Mouse (Mus musculus) midbrain, embryonic 14.5 days (tissue): ENCODE results near the gene Srgap1. TPM values are rescaled to one million over a fixed set of nuclear protein-coding genes. Genes with fewer than 3 reads are reported as not detected.

Experiments used
- ATAC-seq: fragments of 200-750 bp; cut with Nextera tagmentation; 2 replicates; pipeline ENCODE4 v1.8.0; 2017; ENCODE audit warnings: moderate number of reproducible peaks, moderate library complexity; ENCODE audit not compliant: low FRiP score, low TSS enrichment
- DNase-seq: peaks from one replicate; pipeline ENCODE4 v3.0.0-alpha.2; 2015
- H3K27ac ChIP-seq: fragments of 300-500 bp; sonication (generic); replicated peaks from 2 replicates; pipeline ENCODE4 v1.5.1; 2014; ENCODE audit warnings: mild to moderate bottlenecking, low read depth, low read length, moderate library complexity
- H3K27me3 ChIP-seq: fragments of 300-500 bp; sonication (generic); 2 replicates; pipeline ENCODE4 v1.6.1; 2014; ENCODE audit warnings: low read length, control low read depth, mixed read lengths; ENCODE audit not compliant: control insufficient read depth, insufficient read depth
- H3K36me3 ChIP-seq: fragments of 300-500 bp; sonication (generic); 2 replicates; pipeline ENCODE4 v1.6.1; 2014; ENCODE audit warnings: low read length, control low read depth; ENCODE audit not compliant: control insufficient read depth, insufficient read depth
- H3K4me1 ChIP-seq: fragments of 300-500 bp; sonication (generic); 2 replicates; pipeline ENCODE4 v1.6.1; 2014; ENCODE audit warnings: mild to moderate bottlenecking, antibody characterized with exemption, low read length, control low read depth; ENCODE audit not compliant: control insufficient read depth, insufficient read depth
- H3K4me2 ChIP-seq: fragments of 300-500 bp; sonication (generic); 2 replicates; pipeline ENCODE4 v1.6.1; 2014; ENCODE audit warnings: mild to moderate bottlenecking, low read length, moderate library complexity
- H3K4me3 ChIP-seq: fragments of 300-500 bp; sonication (generic); replicated peaks from 2 replicates; pipeline ENCODE4 v1.5.1; 2014; ENCODE audit warnings: low read depth, low read length
- H3K9ac ChIP-seq: fragments of 300-500 bp; sonication (generic); replicated peaks from 2 replicates; pipeline ENCODE4 v1.6.1; 2014; ENCODE audit warnings: mild to moderate bottlenecking, low read length, moderate library complexity
- H3K9me3 ChIP-seq: fragments of 300-500 bp; sonication (generic); 2 replicates; pipeline ENCODE4 v1.6.1; 2016; ENCODE audit warnings: low read length, control low read depth, mixed read lengths; ENCODE audit not compliant: control insufficient read depth
- WGBS: fragments of 180-500 bp; shearing (Covaris S2); extraction: QIAGEN DNeasy Blood & Tissue Kit; methylation state at CpG from one replicate; pipeline ENCODE4 v1.1.7; 2014; 5-methylcytosine and 5-hydroxymethylcytosine counted together
- polyA plus RNA-seq: library from polyadenylated mRNA; unstranded; fragments of >200 nt; fragmentation: Nextera tagmentation; extraction: Ambion mirVana; gene quantifications from 2 replicates; pipeline ENCODE4 v1.2.1, GENCODE M21; 2014

Gene Srgap1
- polyA plus RNA-seq: 40.8 and 46.9 TPM in 2 replicates

- DNase-seq (peak; percentile 83), ATAC-seq (peak; percentile 84)
- Histone ChIP-seq H3K4me3 (peak within 1 kb of the TSS; percentile 87), H3K27ac (peak within 1 kb of the TSS; percentile 94), H3K4me1 (peaks cover 15% of the 10 kb centered on the region; the same call in 1 of the 2 replicates), H3K4me2 (peak within 1 kb of the TSS; percentile 65), H3K9ac (peak within 1 kb of the TSS; percentile 98), H3K36me3 (no peaks in the 10 kb centered on the region), H3K27me3 (no peaks in the 10 kb centered on the region), H3K9me3 (no peaks in the 10 kb centered on the region)
- WGBS: under 1% methylated on average over 67 of the region's 79 CpGs
These were observed at the start of gene Srgap1 for GRCm38 (mm10) chr10:122046904-122047726. Srgap1 (minus strand) TSS chr10:122047315.

DNA sequence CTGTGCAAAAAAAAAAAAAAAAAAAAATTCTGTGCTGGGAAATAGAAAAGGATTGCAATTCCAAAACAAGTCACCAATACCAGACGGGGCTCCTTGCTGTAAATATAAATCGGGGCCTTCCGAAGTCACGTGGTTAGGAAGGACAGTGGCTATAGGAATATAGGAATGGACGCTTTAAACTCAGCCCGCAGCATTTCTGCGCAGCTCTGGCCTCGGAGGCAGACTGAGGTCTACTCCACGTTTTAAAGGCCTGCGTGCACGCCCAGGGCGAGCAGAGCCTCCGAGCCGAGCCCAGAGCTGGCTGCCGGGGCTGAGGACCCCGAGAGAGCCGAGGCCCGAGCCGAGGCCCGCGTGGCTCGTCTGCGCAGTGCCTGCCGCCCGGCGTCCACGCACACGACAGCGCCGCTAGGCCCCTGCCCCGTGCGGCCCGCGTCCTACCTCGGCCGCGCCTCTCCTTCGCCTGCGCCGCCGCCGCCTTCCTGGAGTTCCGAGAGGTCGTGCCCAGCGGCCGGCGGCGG, 49.4 kb upstream of the Srgap1 start:
- Histone ChIP-seq H3K9me3 (no peaks in the 10 kb centered on the region), H3K4me2 (peak overlapping the region; percentile 80), H3K27ac (peak overlapping the region; percentile 84), H3K4me1 (peaks cover 13% of the 10 kb centered on the region), H3K4me3 (peak overlapping the region; percentile 77), H3K36me3 (no peaks in the 10 kb centered on the region), H3K27me3 (no peaks in the 10 kb centered on the region), H3K9ac (peak overlapping the region; percentile 89)
- under 1% methylated on average over 48 of the region's 48 CpGs for WGBS
- ATAC-seq (no peak; the same call in 1 of the 2 replicates), DNase-seq (peak; percentile 79)

GRCm38 (mm10) chr10:122090472-122090871, 43.4 kb upstream of the Srgap1 start:
- WGBS: 100% methylated on average over 1 of the region's 1 CpGs
- Histone ChIP-seq H3K9ac (no peak overlapping the region), H3K27ac (no peak overlapping the region), H3K4me3 (no peak overlapping the region), H3K36me3 (peaks cover 23% of the 10 kb centered on the region), H3K4me2 (no peak overlapping the region), H3K27me3 (no peaks in the 10 kb centered on the region), H3K4me1 (peaks cover 6% of the 10 kb centered on the region), H3K9me3 (peaks cover 9% of the 10 kb centered on the region)
- ATAC-seq: no peak
- no peak for DNase-seq

DNA sequence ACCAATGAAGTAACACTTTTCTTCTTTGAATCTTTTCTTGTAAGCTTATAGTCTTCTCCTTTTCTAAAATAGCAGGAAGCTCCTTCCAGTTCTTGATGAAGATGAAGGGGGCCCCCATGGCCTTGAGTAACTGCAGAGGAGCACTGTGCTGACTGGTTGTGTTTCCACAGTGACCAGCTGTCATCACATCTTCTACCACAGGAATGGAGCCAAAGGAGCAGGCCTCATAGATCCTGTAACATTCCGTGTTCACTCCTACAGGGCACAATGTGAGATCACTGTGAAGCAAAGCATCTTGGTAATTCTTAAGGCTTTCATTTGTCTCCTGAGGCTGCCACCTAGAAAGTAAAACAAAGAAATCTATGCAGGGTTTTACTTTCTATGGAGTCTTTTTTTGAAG, 34.2 kb upstream of the Srgap1 start:
- DNase-seq (no peak), ATAC-seq (no peak)
- H3K4me2 ChIP-seq: no peak overlapping the region
- H3K4me1 ChIP-seq: no peaks in the 10 kb centered on the region
- H3K4me3 ChIP-seq: no peak overlapping the region
- H3K9ac ChIP-seq: no peak overlapping the region
- no peaks in the 10 kb centered on the region for H3K27me3 ChIP-seq
- no peak overlapping the region for H3K27ac ChIP-seq
- H3K36me3 ChIP-seq: peaks cover 8% of the 10 kb centered on the region; the same call in 1 of the 2 replicates
- H3K9me3 ChIP-seq: no peaks in the 10 kb centered on the region
- WGBS: 94% methylated on average over 1 of the region's 1 CpGs

DNA sequence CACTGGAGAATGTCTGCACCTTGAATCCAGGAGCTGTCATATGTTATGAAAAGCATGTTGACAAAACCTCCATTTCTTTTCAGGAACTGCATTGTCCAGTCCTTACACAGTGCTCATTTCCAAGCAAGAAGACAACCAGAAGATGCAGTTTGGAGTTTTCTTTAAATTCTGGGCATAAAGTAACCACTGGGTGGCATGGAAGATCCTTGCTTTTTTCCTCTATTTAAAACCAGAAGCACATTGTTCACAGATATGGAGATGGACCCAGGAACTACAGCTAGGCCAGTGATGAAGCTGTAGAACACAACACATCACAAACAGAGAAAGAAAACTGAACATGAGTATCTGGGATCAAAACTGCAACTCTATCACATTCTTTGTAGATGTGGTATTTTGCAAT, 22.0 kb upstream of the Srgap1 start:
- no peak overlapping the region for H3K4me3 ChIP-seq
- no peaks in the 10 kb centered on the region for H3K36me3 ChIP-seq
- H3K27me3 ChIP-seq: no peaks in the 10 kb centered on the region
- H3K9ac ChIP-seq: no peak overlapping the region
- no peaks in the 10 kb centered on the region for H3K4me1 ChIP-seq
- no peak overlapping the region for H3K27ac ChIP-seq
- DNase-seq: no peak
- no peaks in the 10 kb centered on the region for H3K9me3 ChIP-seq
- H3K4me2 ChIP-seq: no peak overlapping the region
- ATAC-seq: no peak

GRCm38 (mm10) chr10:122055826-122056225, 8.7 kb upstream of the Srgap1 start:
- Histone ChIP-seq H3K4me2 (no peak overlapping the region), H3K27ac (no peak overlapping the region), H3K36me3 (no peaks in the 10 kb centered on the region), H3K9me3 (no peaks in the 10 kb centered on the region), H3K4me1 (no peaks in the 10 kb centered on the region), H3K9ac (no peak overlapping the region), H3K27me3 (no peaks in the 10 kb centered on the region), H3K4me3 (no peak overlapping the region)
- WGBS: 81% methylated on average over 6 of the region's 6 CpGs
- DNase-seq (no peak), ATAC-seq (no peak)

DNA sequence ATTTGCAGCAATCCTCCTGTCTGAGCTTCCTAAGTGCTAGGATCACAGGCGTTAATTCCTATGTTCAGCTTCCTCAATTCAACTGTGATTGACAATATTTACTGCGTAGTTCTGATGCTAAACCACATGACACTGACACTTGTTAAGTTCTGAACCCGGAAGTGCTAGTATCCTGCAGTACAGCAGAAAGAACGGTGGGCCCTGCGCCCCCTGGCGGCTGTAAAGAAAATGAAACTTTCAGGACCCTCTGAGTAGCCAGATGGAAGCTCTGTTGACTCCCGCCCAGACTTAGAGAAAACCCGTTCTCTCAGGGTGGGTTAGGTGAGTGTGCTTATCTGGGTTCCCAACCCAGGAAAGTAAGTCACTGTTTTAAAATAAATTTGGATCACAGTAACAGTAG, 7.4 kb upstream of the Srgap1 start:
- H3K4me2 ChIP-seq: no peak overlapping the region
- no peak overlapping the region for H3K27ac ChIP-seq
- H3K9me3 ChIP-seq: no peaks in the 10 kb centered on the region
- no peaks in the 10 kb centered on the region for H3K27me3 ChIP-seq
- DNase-seq (peak; percentile 82), ATAC-seq (peak; percentile 58; the same call in 1 of the 2 replicates)
- H3K9ac ChIP-seq: no peak overlapping the region
- H3K4me3 ChIP-seq: no peak overlapping the region
- no peaks in the 10 kb centered on the region for H3K4me1 ChIP-seq
- H3K36me3 ChIP-seq: no peaks in the 10 kb centered on the region
- WGBS: 12% methylated on average over 8 of the region's 8 CpGs

DNA sequence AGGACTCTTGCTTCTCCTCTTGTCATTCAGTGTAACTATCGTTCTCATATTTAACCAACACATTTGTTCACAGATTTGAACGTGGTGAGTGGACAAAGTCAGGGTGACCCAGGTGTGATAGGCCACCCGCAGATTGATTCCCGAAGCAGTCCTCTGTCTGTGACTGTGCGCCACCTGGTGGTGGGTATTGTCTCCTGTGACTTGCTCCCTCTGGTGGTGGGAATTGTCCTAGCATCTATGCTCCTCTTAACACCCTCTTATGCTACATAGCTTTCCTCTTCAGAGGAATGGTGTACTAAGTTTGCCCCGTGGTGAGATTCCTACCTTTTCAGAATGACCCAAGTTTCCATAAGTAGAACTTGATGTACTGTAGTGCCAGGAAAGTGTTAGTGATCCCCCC, 4.7 kb upstream of the Srgap1 start:
- WGBS: 36% methylated on average over 6 of the region's 6 CpGs
- H3K27ac ChIP-seq: no peak overlapping the region
- H3K4me1 ChIP-seq: no peaks in the 10 kb centered on the region
- H3K9ac ChIP-seq: no peak overlapping the region
- H3K4me2 ChIP-seq: no peak overlapping the region
- ATAC-seq (no peak), DNase-seq (peak; percentile 91)
- no peaks in the 10 kb centered on the region for H3K27me3 ChIP-seq
- H3K36me3 ChIP-seq: no peaks in the 10 kb centered on the region
- H3K9me3 ChIP-seq: no peaks in the 10 kb centered on the region
- no peak overlapping the region for H3K4me3 ChIP-seq
